Mouse (Mus musculus): ENCODE results near the gene Gm49394. TPM values are rescaled to one million over a fixed set of nuclear protein-coding genes. Genes with fewer than 3 reads are reported as not detected.

The Gm49394 gene
- total RNA-seq, 2 experiments from 2014 or later = 0.10 to 0.12 TPM

Small RNA genes within 50 kb of the gene (microRNA-seq; reads per million reads assigned to microRNA genes)
- 436 reads per million, percentile 67 among the genes with 10 or more reads in this experiment for gene Mir483

Other genes with a start within 250 kb of the Gm49394 start
- gene Syt8, start 235.1 kb downstream of the Gm49394 start, total RNA-seq (2021) = not detected
- not detected for gene Tnni2, start 228.1 kb downstream of the Gm49394 start, total RNA-seq (2021)
- 1 to 10 TPM; 5.5 to 5.7 TPM for gene Lsp1, start 209.1 kb downstream of the Gm49394 start, total RNA-seq (2021)
- 1 to 10 TPM in 1 of 2 experiments, not detected in 1; 1.3 TPM for gene Tnnt3, start 171.1 kb downstream of the Gm49394 start, total RNA-seq (2021)
- gene Mrpl23, start 137.3 kb downstream of the Gm49394 start, total RNA-seq (2021) = 10 to 100 TPM in 1 of 2 experiments, 1 to 10 TPM in 1; 9.4 to 11.5 TPM
- gene Igf2, start 3.1 kb downstream of the Gm49394 start, total RNA-seq (2021) = 100 to 1,000 TPM; 343 to 352 TPM
- gene Ins2, start 73.4 kb upstream of the Gm49394 start, total RNA-seq (2021) = not detected